Mouse (Mus musculus) kidney, embryonic 16.5 days (tissue): ENCODE data around the gene Mgll. TPM values are rescaled to one million over a fixed set of nuclear protein-coding genes. Genes with fewer than 3 reads are reported as not detected.

Experiments
- ATAC-seq: fragments of 200-750 bp; cut with Nextera tagmentation; 2 replicates; pipeline ENCODE4 v1.8.0; 2017; ENCODE audit warnings: moderate TSS enrichment; ENCODE audit not compliant: low FRiP score, low TSS enrichment
- H3K27ac ChIP-seq: fragments of 300-500 bp; sonication (generic); 2 replicates; pipeline ENCODE4 v1.5.1; 2014; ENCODE audit warnings: low read length
- H3K27me3 ChIP-seq: fragments of 300-500 bp; sonication (generic); 2 replicates; pipeline ENCODE4 v1.6.1; 2014; ENCODE audit warnings: low read length, control low read depth, mixed read lengths; ENCODE audit not compliant: insufficient read depth
- H3K36me3 ChIP-seq: fragments of 300-500 bp; sonication (generic); 2 replicates; pipeline ENCODE4 v1.6.1; 2014; ENCODE audit warnings: low read length, control low read depth, mixed read lengths; ENCODE audit not compliant: insufficient read depth
- H3K4me1 ChIP-seq: fragments of 300-500 bp; sonication (generic); 2 replicates; pipeline ENCODE4 v1.6.1; 2014; ENCODE audit warnings: low read length, control low read depth, mixed read lengths; ENCODE audit not compliant: insufficient read depth
- H3K4me2 ChIP-seq: fragments of 300-500 bp; sonication (generic); replicated peaks from 2 replicates; pipeline ENCODE4 v1.6.1; 2014; ENCODE audit warnings: low read depth, low read length
- H3K4me3 ChIP-seq: fragments of 300-500 bp; sonication (generic); 2 replicates; pipeline ENCODE4 v1.5.1; 2014; ENCODE audit warnings: mild to moderate bottlenecking, low read length
- H3K9ac ChIP-seq: fragments of 300-500 bp; sonication (generic); replicated peaks from 2 replicates; pipeline ENCODE4 v1.6.1; 2014; ENCODE audit warnings: low read length
- H3K9me3 ChIP-seq: fragments of 300-500 bp; sonication (generic); 2 replicates; pipeline ENCODE4 v1.6.1; 2016; ENCODE audit warnings: low read length, control low read depth
- WGBS: fragments of 180-500 bp; shearing (Covaris S2); extraction: QIAGEN DNeasy Blood & Tissue Kit; methylation state at CpG from one replicate; pipeline ENCODE4 v1.1.7; 2014; 5-methylcytosine and 5-hydroxymethylcytosine counted together
- polyA plus RNA-seq: library from polyadenylated mRNA; unstranded; fragments of >200 nt; fragmentation: Nextera tagmentation; extraction: Ambion mirVana; gene quantifications from 2 replicates; pipeline ENCODE4 v1.2.1, GENCODE M21; 2015

Mgll gene
- polyA plus RNA-seq: 40.2 and 48.0 TPM in 2 replicates

DNA sequence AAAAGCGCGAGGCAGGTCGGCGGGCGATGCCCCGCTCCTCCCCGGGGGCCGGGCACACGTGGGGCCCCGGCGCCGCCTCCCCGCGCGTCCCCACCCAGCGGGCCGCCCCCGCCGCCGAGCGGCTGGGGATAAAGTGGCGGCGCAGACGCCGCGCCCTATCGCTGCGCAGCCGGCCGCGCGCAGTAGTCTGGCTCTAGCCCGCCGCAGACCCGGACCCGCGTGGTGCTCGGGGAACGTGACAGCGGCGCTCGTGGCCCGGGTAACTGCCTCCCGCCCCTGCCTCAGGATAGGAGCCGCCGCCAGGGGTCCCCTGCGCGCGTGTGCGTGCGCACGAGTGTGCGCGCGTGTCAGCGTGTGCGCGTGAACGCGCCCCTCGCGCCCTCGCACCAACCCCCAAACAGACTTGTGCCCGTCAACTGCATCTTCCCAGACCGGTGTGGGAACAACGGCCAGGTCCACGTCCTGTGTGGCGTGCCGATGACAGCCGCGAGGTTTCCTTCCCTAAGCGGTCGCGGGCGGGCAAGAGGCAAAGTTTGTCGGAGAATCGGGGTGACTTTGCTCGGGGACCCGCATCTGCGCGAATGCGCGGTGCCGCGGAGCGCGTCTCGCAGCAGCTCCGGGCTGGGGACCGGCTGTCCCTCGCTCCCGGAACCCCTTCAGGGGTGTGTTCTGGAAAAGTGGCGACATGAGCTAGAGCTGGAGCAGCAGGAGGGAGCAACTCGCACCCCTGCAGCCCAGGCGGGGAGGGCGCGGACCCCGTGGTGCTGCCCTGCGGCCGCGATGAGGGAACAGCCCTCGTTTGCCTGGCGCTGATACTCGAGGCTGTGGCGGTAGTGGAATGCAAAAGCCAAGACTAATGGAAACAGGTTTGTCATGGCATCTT lies at the start of gene Mgll:
Gene Mgll, plus strand, starts transcription at position 100 of the 883 bp plus-strand sequence.
- Histone ChIP-seq H3K27me3 (no peaks in the 10 kb centered on the region), H3K4me1 (peaks cover 21% of the 10 kb centered on the region), H3K36me3 (no peaks in the 10 kb centered on the region), H3K27ac (peak within 1 kb of the TSS; percentile 59), H3K9ac (peak within 1 kb of the TSS; percentile 74), H3K4me3 (peak within 1 kb of the TSS; percentile 71), H3K9me3 (no peaks in the 10 kb centered on the region), H3K4me2 (peak within 1 kb of the TSS; percentile 98)
- under 1% methylated on average over 105 of the region's 105 CpGs for WGBS
- ATAC-seq: peak; percentile 81

DNA sequence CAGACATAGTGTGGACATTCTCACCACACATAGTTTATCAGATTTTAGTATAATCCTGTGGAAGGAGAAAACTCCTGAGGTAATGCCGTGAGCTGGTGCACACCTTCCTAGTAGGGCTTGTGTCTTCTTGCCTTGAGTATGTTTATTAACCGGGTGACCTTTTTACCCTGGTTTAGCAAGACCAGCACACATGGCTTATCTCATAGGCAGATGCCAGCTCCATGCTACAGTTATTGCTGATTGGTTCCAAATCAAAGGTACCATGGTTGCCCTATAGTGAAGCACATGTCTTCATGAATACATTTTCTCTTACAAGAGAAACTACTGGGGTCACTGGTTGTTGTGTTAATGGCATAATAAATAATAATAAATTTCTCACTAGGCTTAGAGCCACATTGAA lies 48.4 kb upstream of the Mgll start:
- ATAC-seq: no peak

DNA sequence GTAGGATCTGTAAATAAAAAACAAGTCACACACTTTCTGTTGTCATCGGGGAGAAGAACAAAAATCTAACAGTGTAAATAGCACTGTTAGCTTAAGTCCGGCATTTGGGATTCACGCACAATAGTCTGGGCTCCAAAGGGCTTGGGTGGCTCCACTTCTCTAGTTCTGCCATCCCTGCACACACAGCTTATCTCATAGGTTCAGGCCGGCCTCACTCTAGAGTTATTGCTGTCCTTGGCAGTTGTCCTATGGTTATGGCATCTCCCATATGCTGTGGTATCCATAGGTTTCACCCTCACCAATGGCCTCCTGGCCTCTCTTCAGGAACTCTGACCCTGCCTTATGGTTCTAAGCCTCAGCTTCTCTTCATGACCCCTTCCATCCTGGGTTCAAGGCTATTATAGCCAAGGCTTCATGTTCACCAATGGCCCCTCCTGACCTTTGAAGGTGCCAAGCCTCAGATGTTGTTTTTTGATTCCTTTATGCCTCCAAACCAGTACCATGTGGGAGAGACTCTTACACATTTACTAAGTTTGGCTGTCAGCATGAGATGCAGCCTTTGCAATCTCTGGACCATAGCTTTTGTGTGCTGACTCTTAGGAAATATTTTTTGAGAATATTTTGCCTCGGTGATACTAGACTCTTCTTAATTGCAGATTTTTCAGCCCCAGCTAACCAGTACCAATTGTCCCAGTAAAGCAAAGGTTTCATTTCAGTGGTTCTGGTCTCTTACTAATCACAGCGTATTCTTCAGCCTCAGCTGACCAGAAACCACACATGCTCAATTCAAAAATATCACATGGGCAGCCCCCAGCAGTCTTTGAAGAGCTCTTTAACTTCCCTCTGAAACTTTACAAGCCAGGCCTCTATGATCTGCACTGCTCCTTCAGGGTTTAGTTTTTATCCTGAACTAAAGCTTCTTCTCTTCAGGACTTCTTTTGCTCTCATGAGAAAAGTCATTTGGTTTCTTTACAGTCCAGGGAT lies 47.2 kb upstream of the Mgll start:
- Histone ChIP-seq H3K9me3 (no peaks in the 10 kb centered on the region), H3K4me3 (no peak overlapping the region), H3K36me3 (no peaks in the 10 kb centered on the region), H3K9ac (no peak overlapping the region), H3K4me1 (no peaks in the 10 kb centered on the region), H3K27me3 (no peaks in the 10 kb centered on the region), H3K4me2 (no peak overlapping the region), H3K27ac (no peak overlapping the region)
- no peak for ATAC-seq
- 87% methylated on average over 6 of the region's 6 CpGs for WGBS

More for the DNA sequence above, 48.4 kb upstream of the Mgll start:
- H3K27me3 ChIP-seq: no peaks in the 10 kb centered on the region
- no peak overlapping the region for H3K27ac ChIP-seq
- H3K9me3 ChIP-seq: no peaks in the 10 kb centered on the region
- H3K36me3 ChIP-seq: no peaks in the 10 kb centered on the region
- no peak overlapping the region for H3K9ac ChIP-seq
- no peaks in the 10 kb centered on the region for H3K4me1 ChIP-seq
- 97% methylated on average over 2 of the region's 2 CpGs for WGBS
- H3K4me2 ChIP-seq: no peak overlapping the region
- no peak overlapping the region for H3K4me3 ChIP-seq

DNA sequence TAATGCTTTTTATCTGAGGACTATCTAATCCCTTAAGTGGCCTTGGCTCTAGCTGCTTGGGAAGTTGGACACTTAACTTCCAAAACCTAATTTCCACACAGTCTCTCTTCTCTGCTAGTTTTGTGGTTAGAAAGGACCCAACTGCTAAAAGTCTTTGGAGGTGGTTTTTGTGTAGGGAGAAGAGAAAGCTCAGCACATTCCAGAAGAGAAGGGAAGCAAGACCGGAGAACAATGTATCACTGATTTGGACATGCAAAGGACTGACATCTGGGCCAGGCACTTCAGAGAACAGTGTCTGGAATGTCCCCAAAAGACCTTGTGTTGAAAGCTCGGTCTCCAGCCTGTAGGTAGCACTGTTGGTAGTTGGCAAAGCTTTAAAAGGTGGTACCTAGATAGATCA lies 46.5 kb upstream of the Mgll start:
- no peak overlapping the region for H3K4me3 ChIP-seq
- 64% methylated on average over 2 of the region's 2 CpGs for WGBS
- ATAC-seq: no peak

DNA sequence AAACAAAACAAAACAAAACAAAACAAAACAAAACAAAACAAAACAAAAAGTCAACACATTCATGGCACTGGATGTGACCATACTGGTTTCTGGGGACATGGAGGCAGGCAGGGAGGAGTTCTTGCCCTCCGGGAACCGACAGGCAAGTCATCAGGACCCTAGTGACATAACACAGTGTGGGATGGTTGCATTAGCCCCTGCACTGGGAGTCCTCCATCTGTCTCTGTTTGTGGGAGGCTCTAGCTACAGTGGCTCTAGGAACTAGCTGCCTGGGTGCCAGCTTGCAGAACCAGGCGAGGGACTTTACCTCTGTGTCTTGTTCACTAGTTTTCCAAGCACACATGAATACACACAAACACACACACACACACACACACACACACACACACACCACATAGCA lies 43.2 kb upstream of the Mgll start:
- ATAC-seq: no peak
- no peak overlapping the region for H3K27ac ChIP-seq
- H3K9me3 ChIP-seq: no peaks in the 10 kb centered on the region

More for the DNA sequence above, 46.5 kb upstream of the Mgll start:
- H3K4me2 ChIP-seq: no peak overlapping the region
- no peaks in the 10 kb centered on the region for H3K4me1 ChIP-seq
- H3K27me3 ChIP-seq: no peaks in the 10 kb centered on the region
- no peaks in the 10 kb centered on the region for H3K36me3 ChIP-seq
- H3K9ac ChIP-seq: no peak overlapping the region
- H3K27ac ChIP-seq: no peak overlapping the region
- H3K9me3 ChIP-seq: no peaks in the 10 kb centered on the region

DNA sequence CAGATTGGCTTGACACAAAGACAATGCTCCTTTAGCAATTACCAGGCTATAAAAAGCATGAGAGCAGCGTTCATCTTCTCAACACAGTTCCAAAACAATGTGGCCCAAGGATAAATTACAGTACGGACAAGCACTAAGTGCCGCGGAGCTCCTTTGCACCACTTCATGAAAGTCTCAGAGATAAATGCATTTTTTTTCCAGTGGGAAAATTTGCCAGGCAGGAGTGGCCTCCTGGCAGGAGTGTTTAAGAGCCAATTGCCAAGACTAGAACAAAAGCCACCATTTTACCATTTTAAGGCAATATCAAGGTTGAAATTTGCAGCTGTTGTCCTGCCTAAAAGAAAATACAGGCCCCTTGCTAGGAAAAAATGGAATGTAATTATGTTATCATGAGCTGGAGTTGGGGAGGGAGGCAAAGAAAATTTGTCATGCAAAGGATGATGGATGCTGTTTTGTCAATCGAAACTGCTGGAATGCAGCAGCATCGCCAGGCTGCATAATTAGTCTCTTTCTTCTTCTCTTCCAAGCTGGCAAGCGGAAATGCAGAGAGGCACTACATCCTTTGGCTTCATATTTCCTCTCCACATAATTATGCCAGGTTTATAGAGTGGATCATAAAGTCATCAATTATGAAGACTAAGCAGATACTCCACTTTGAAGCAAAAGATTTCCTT lies 40.7 kb upstream of the Mgll start:
- H3K27me3 ChIP-seq: no peaks in the 10 kb centered on the region
- no peak overlapping the region for H3K27ac ChIP-seq
- no peak overlapping the region for H3K9ac ChIP-seq
- no peak for ATAC-seq
- H3K4me2 ChIP-seq: no peak overlapping the region
- 54% methylated on average over 7 of the region's 7 CpGs for WGBS
- no peaks in the 10 kb centered on the region for H3K4me1 ChIP-seq
- H3K4me3 ChIP-seq: no peak overlapping the region
- H3K9me3 ChIP-seq: no peaks in the 10 kb centered on the region
- no peaks in the 10 kb centered on the region for H3K36me3 ChIP-seq

More for the DNA sequence above, 43.2 kb upstream of the Mgll start:
- Histone ChIP-seq H3K27me3 (no peaks in the 10 kb centered on the region), H3K4me1 (no peaks in the 10 kb centered on the region), H3K9ac (no peak overlapping the region), H3K36me3 (no peaks in the 10 kb centered on the region), H3K4me2 (no peak overlapping the region), H3K4me3 (no peak overlapping the region)
- 87% methylated on average over 3 of the region's 3 CpGs for WGBS

DNA sequence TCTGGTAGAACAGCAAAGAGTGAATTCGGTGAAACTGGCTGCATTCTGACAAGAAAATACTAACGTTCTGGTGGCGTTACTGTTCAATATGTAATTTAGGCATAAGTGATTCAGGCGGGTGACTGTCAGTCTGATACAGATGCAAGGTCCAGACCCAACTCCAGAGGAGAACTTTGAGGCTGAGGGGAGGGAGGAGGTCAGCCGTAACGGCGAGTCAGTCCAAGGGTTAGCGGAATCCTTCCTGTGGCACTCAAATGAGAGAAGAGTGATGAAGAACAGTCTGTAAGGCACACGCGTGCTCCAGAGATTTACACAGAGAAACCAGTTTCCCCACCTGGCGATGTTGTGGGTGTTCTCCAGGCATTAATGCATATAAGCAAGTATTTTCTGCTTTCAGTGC lies 36.0 kb upstream of the Mgll start:
- H3K27ac ChIP-seq: no peak overlapping the region
- H3K4me3 ChIP-seq: no peak overlapping the region
- no peak for ATAC-seq
- 78% methylated on average over 11 of the region's 11 CpGs for WGBS
- no peaks in the 10 kb centered on the region for H3K9me3 ChIP-seq
- no peaks in the 10 kb centered on the region for H3K4me1 ChIP-seq
- H3K27me3 ChIP-seq: no peaks in the 10 kb centered on the region
- H3K36me3 ChIP-seq: no peaks in the 10 kb centered on the region
- H3K9ac ChIP-seq: no peak overlapping the region
- no peak overlapping the region for H3K4me2 ChIP-seq

DNA sequence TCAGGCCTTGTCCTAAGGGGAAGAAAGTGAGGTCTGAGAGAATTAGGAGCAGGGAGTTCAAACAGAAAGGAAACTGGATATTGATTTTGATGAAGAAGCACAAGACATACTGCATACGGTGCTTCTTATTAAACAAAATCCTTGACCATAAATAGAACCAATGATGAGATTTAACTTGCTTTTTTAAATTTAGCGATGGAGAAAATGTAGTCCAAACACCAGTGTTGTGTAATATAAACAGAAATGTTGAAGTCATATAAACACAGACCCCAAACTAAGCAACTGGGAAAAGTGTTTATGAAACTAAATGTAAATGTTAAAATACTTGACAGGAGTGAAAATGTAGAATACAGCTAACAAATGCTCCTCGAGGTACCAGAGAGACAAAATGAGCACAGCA lies 35.5 kb upstream of the Mgll start:
- no peak overlapping the region for H3K4me2 ChIP-seq
- no peaks in the 10 kb centered on the region for H3K36me3 ChIP-seq
- H3K4me1 ChIP-seq: no peaks in the 10 kb centered on the region
- no peak overlapping the region for H3K27ac ChIP-seq
- no peaks in the 10 kb centered on the region for H3K9me3 ChIP-seq
- no peaks in the 10 kb centered on the region for H3K27me3 ChIP-seq
- H3K9ac ChIP-seq: no peak overlapping the region
- no peak overlapping the region for H3K4me3 ChIP-seq
- 76% methylated on average over 3 of the region's 3 CpGs for WGBS
- no peak for ATAC-seq

DNA sequence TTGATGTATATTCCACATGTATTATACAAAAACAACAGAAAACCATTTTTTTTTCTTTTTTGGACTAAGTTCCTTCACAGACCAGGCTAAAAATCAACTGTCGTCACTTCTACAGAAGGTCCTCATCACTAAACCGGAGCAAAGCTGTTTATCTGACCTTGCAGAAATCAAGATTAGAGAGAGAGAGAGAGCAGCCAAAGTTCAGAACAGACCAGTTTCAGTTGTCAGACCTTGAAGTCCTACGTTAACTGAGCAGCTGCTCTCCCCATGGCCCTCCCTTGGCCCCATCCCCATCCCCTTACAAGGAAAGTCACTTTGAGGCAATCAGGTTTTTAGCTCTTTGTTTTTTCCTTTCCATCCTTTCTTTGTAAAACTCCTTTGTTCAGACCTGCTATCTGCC lies 34.0 kb upstream of the Mgll start:
- Histone ChIP-seq H3K4me1 (no peaks in the 10 kb centered on the region), H3K36me3 (no peaks in the 10 kb centered on the region), H3K4me2 (no peak overlapping the region), H3K4me3 (no peak overlapping the region), H3K9me3 (no peaks in the 10 kb centered on the region), H3K9ac (no peak overlapping the region), H3K27me3 (no peaks in the 10 kb centered on the region), H3K27ac (no peak overlapping the region)
- no peak for ATAC-seq
- 49% methylated on average over 3 of the region's 3 CpGs for WGBS
